Mouse (Mus musculus) liver, postnatal 0 days (tissue): Measurements from ENCODE around the gene Gm49661. TPM values are rescaled to one million over a fixed set of nuclear protein-coding genes. Genes with fewer than 3 reads are reported as not detected.

Source experiments
- ATAC-seq: fragments of 200-750 bp; cut with Nextera tagmentation; 2 replicates; pipeline ENCODE4 v1.8.0; 2017; ENCODE audit warnings: mild to moderate bottlenecking, moderate library complexity
- DNase-seq: peaks from one replicate; pipeline ENCODE4 v3.0.0-alpha.2; 2016
- H3K27ac ChIP-seq: fragments of 300-500 bp; sonication (generic); 2 replicates; pipeline ENCODE4 v1.5.1; 2014; ENCODE audit warnings: antibody characterized with exemption, moderate library complexity, mild to moderate bottlenecking, low read depth
- H3K27me3 ChIP-seq: fragments of 300-500 bp; sonication (generic); 2 replicates; pipeline ENCODE4 v1.6.1; 2014; ENCODE audit warnings: low read length, control low read depth, mixed read lengths; ENCODE audit not compliant: insufficient read depth
- H3K36me3 ChIP-seq: fragments of 300-500 bp; sonication (generic); replicated peaks from 2 replicates; pipeline ENCODE4 v1.6.1; 2014; ENCODE audit warnings: mild to moderate bottlenecking, control low read depth, low read length, moderate library complexity, mixed read lengths; ENCODE audit not compliant: insufficient read depth
- H3K4me1 ChIP-seq: fragments of 300-500 bp; sonication (generic); 2 replicates; pipeline ENCODE4 v1.6.1; 2014; ENCODE audit warnings: antibody characterized with exemption, mild to moderate bottlenecking, control low read depth; ENCODE audit not compliant: insufficient read depth
- H3K4me2 ChIP-seq: fragments of 300-500 bp; sonication (generic); 2 replicates; pipeline ENCODE4 v1.6.1; 2014; ENCODE audit warnings: low read depth, mild to moderate bottlenecking, low read length, moderate library complexity, mixed read lengths
- H3K4me3 ChIP-seq: fragments of 300-500 bp; sonication (generic); 2 replicates; pipeline ENCODE4 v1.5.1; 2014; ENCODE audit warnings: low read depth, low read length
- H3K9ac ChIP-seq: fragments of 300-500 bp; sonication (generic); replicated peaks from 2 replicates; pipeline ENCODE4 v1.6.1; 2014; ENCODE audit warnings: mild to moderate bottlenecking, moderate library complexity
- H3K9me3 ChIP-seq: fragments of 300-500 bp; sonication (generic); 2 replicates; pipeline ENCODE4 v1.6.1; 2016; ENCODE audit warnings: mild to moderate bottlenecking, control low read depth, low read length, mixed read lengths
- CTCF ChIP-seq: sonication (generic); IDR thresholded peaks from 2 replicates; pipeline ENCODE4 v1.5.1; 2016; ENCODE audit warnings: antibody characterized with exemption, low read depth
- EP300 ChIP-seq: IDR thresholded peaks from 2 replicates; pipeline ENCODE4 v1.6.1; 2016; ENCODE audit warnings: antibody characterized with exemption, low read depth, mild to moderate bottlenecking
- WGBS: fragments of 180-500 bp; shearing (Covaris S2); extraction: QIAGEN DNeasy Blood & Tissue Kit; methylation state at CpG from one replicate; pipeline ENCODE4 v1.1.7; 2014; ENCODE audit not compliant: insufficient replicate concordance; 5-methylcytosine and 5-hydroxymethylcytosine counted together
- microRNA-seq: library from miRNA; unstranded; fragments of <30 nt; microRNA quantifications from one replicate; pipeline ENCODE4, GENCODE M21; 2016
- polyA plus RNA-seq: library from polyadenylated mRNA; unstranded; fragments of >200 nt; fragmentation: Nextera tagmentation; extraction: Ambion mirVana; gene quantifications from 2 replicates; pipeline ENCODE4 v1.2.1, GENCODE M21; 2015

Gm49661 gene
- polyA plus RNA-seq, 1 experiment from 2014 or later = not detected

DNA sequence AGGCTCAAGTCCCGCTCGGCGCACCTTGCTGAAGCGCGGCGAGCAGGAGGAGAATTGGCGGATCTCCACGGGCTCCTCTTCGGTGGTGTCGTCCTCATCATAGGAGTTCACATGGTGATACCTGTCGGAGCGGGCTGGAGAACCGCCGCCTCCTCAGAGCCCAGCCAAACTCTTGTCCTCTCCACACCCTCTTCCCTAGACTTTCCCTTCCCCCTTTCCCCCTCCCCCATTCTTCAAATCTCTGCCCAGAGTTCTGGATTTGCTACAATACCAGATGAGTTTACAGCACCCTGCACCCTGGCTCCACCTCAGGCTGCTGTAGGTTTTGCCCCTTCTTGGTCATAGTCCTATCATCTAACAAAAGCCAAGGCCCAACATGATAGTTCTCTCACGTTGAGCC, 50.6 kb downstream of the Gm49661 start:
- TF ChIP-seq CTCF (no peak), EP300 (no peak)
- Histone ChIP-seq H3K9me3 (no peaks in the 10 kb centered on the region), H3K9ac (no peak overlapping the region), H3K4me1 (peaks cover under 1% of the 10 kb centered on the region; the same call in 1 of the 2 replicates), H3K4me2 (no peak overlapping the region), H3K27ac (no peak overlapping the region), H3K36me3 (no peaks in the 10 kb centered on the region), H3K27me3 (peaks cover 4% of the 10 kb centered on the region; the same call in 1 of the 2 replicates), H3K4me3 (no peak overlapping the region)
- ATAC-seq = no peak
- DNase-seq = no peak
- 88% methylated on average over 15 of the region's 15 CpGs for WGBS

GRCm38 (mm10) chr8:84917781-84918180, 51.5 kb downstream of the Gm49661 start:
- H3K9ac ChIP-seq = no peak overlapping the region
- H3K4me3 ChIP-seq = no peak overlapping the region
- WGBS = 49% methylated on average over 20 of the region's 20 CpGs
- DNase-seq (no peak), ATAC-seq (no peak)
- no peak overlapping the region for H3K27ac ChIP-seq
- H3K36me3 ChIP-seq = no peaks in the 10 kb centered on the region
- no peak for TF ChIP-seq EP300
- no peak for TF ChIP-seq CTCF
- peaks cover 8% of the 10 kb centered on the region for H3K4me1 ChIP-seq
- H3K4me2 ChIP-seq = no peak overlapping the region
- peaks cover 8% of the 10 kb centered on the region for H3K27me3 ChIP-seq
- H3K9me3 ChIP-seq = no peaks in the 10 kb centered on the region

Small RNA genes within 50 kb of the gene (microRNA-seq; reads per million reads assigned to microRNA genes)
- not detected for gene Gm24197

Other genes with a start within 250 kb of the Gm49661 start
- gene G430095P16Rik, start 246.4 kb downstream of the Gm49661 start, polyA plus RNA-seq = 4.8 and 6.3 TPM in 2 replicates
- gene Nfix, start 169.1 kb downstream of the Gm49661 start, polyA plus RNA-seq = 4.7 and 5.4 TPM in 2 replicates
- gene Dand5, start 146.6 kb downstream of the Gm49661 start, polyA plus RNA-seq = 2.4 and 2.5 TPM in 2 replicates
- gene Gadd45gip1, start 137.9 kb downstream of the Gm49661 start, polyA plus RNA-seq = 31.9 and 34.9 TPM in 2 replicates
- 154 and 164 TPM in 2 replicates for gene Rad23a, start 128.8 kb downstream of the Gm49661 start, polyA plus RNA-seq
- 331 and 375 TPM in 2 replicates for gene Calr, start 122.5 kb downstream of the Gm49661 start, polyA plus RNA-seq
- gene Farsa, start 112.4 kb downstream of the Gm49661 start, polyA plus RNA-seq = 30.3 and 33.6 TPM in 2 replicates
- gene Syce2, start 97.3 kb downstream of the Gm49661 start, polyA plus RNA-seq = 30.6 and 31.2 TPM in 2 replicates
- gene Gcdh, start 75.5 kb downstream of the Gm49661 start, polyA plus RNA-seq = 139 and 141 TPM in 2 replicates
- 133 and 149 TPM in 2 replicates for gene Klf1, start 67.5 kb downstream of the Gm49661 start, polyA plus RNA-seq
- 15.4 and 16.0 TPM in 2 replicates for gene Dnase2a, start 60.9 kb downstream of the Gm49661 start, polyA plus RNA-seq
- 0.07 TPM in 1 of 2 replicates, not detected in the other for gene Mast1, start 32.1 kb downstream of the Gm49661 start, polyA plus RNA-seq
- gene Rtbdn, start 22.4 kb downstream of the Gm49661 start, polyA plus RNA-seq = 0.09 TPM in 1 of 2 replicates, not detected in the other
- gene Prdx2, start 154 bp upstream of the Gm49661 start, polyA plus RNA-seq = 780 and 831 TPM in 2 replicates
- 67.1 and 70.8 TPM in 2 replicates for gene Rnaseh2a, start 334 bp upstream of the Gm49661 start, polyA plus RNA-seq
- gene Junb, start 9.3 kb upstream of the Gm49661 start, polyA plus RNA-seq = 14.2 and 21.9 TPM in 2 replicates
- 12.0 and 12.2 TPM in 2 replicates for gene Hook2, start 21.2 kb upstream of the Gm49661 start, polyA plus RNA-seq
- gene Best2, start 45.1 kb upstream of the Gm49661 start, polyA plus RNA-seq = not detected in 2 replicates
- 33.2 and 34.4 TPM in 2 replicates for gene Asna1, start 55.8 kb upstream of the Gm49661 start, polyA plus RNA-seq
- 63.0 and 73.6 TPM in 2 replicates for gene Trir, start 57.4 kb upstream of the Gm49661 start, polyA plus RNA-seq
- 7.6 and 8.2 TPM in 2 replicates for gene Tnpo2, start 67.5 kb upstream of the Gm49661 start, polyA plus RNA-seq
- 14.4 and 14.9 TPM in 2 replicates for gene Fbxw9, start 90.6 kb upstream of the Gm49661 start, polyA plus RNA-seq
- gene Gm5741, start 98.5 kb upstream of the Gm49661 start, polyA plus RNA-seq = not detected in 2 replicates
- gene Dhps, start 102.3 kb upstream of the Gm49661 start, polyA plus RNA-seq = 24.8 and 27.7 TPM in 2 replicates
- gene Wdr83os, start 111.3 kb upstream of the Gm49661 start, polyA plus RNA-seq = 63.5 and 66.8 TPM in 2 replicates
- gene Wdr83, start 111.9 kb upstream of the Gm49661 start, polyA plus RNA-seq = 17.6 and 18.4 TPM in 2 replicates
- gene Man2b1, start 113.8 kb upstream of the Gm49661 start, polyA plus RNA-seq = 42.6 and 44.6 TPM in 2 replicates
- 2.0 and 5.2 TPM in 2 replicates for gene Zfp791, start 153.7 kb upstream of the Gm49661 start, polyA plus RNA-seq
- gene Cks1brt, start 182.5 kb upstream of the Gm49661 start, polyA plus RNA-seq = not detected in 2 replicates